In the genomic region with DNA sequence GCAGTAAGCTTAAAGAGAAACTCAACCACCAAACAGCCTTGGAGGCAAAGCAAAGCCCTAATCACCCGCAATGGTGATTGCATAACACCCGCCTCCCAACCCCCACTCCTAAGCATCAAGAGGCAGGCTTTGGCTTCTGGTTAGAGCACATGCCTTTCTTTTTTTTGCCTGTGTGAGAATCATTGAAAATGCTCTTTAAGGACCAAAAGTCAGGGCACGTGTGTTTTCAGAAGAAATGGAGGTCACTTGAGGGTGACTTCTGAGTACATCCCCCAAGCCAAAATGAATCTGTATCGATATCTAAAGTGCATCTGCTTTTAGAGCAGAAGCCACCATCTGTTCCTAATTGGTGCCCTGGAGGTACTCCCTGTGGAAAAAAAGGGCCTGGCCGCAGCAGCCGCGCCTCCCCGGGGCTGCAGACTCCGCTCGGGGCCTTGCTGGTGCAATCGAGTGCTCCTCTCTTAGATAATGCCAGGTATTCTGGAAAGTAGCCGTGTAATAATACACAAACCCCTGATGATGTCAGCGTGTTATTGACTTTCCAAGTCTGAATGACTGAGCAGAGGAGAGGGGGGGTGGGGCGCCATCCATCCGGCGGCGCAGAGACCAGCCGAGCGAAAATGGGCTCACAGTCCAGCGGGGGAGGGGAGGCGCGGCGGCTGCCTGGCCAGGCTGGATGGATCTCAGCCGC, we compare ENCODE assay signal across 8 mouse cellular contexts.
DNase-seq lines count a peak whose midpoint lies in the region; ATAC-seq and TF ChIP-seq lines count a peak whose summit lies in the region.

No protein-coding gene starts in this region.

- DNase-seq in 416B (ENCODE audit: low read depth) = peak; percentile 99
- DNase-seq in adrenal gland, postnatal 4 days (ENCODE audit: low spot score in 2 of 2) = peak; percentile 88 to 94
- peak; percentile 99 for DNase-seq in liver, adult 2 months (ENCODE audit: extremely low read depth, low read depth, low spot score)
- peak; percentile 94 for DNase-seq in splenic B cell, adult 2 months (ENCODE audit: low read depth, low spot score)

- peak; percentile 95 for ATAC-seq in embryonic facial prominence, embryonic 15.5 days (ENCODE audit: insufficient number of reproducible peaks, low FRiP score, low TSS enrichment, low read depth)
- ATAC-seq in heart, embryonic 11.5 days (replicated peaks; ENCODE audit: insufficient number of reproducible peaks, low FRiP score, low TSS enrichment) = peak; percentile 88
- ATAC-seq in kidney, embryonic 16.5 days (ENCODE audit: low FRiP score, low TSS enrichment) = peak; percentile 93

- peaks cover 37% of the 10 kb centered on the region for H3K4me1 ChIP-seq in embryonic facial prominence, embryonic 15.5 days
- H3K4me1 ChIP-seq in heart, embryonic 11.5 days (ENCODE audit: control insufficient read depth, insufficient read depth, low read length) = peaks cover 23% of the 10 kb centered on the region
- peaks cover 41% of the 10 kb centered on the region for H3K4me1 ChIP-seq in kidney, embryonic 16.5 days (ENCODE audit: insufficient read depth, low read length)
- peaks cover 13% of the 10 kb centered on the region for H3K4me1 ChIP-seq in liver, adult 2 months (ENCODE audit: control insufficient read depth, insufficient read depth, low read length)

- H3K9ac ChIP-seq in embryonic facial prominence, embryonic 15.5 days = no peak overlapping the region
- peak overlapping the region; percentile 60 for H3K9ac ChIP-seq in heart, embryonic 11.5 days (ENCODE audit: low read depth, low read length)
- H3K9ac ChIP-seq in kidney, embryonic 16.5 days (replicated peaks; ENCODE audit: low read length) = peak overlapping the region; percentile 37
- H3K9ac ChIP-seq in liver, adult 2 months (ENCODE audit: low read depth, low read length) = peak overlapping the region; percentile 54; the same call in 1 of the 2 replicates

- H3K9me3 ChIP-seq in embryonic facial prominence, embryonic 15.5 days (replicated peaks) = no peaks in the 10 kb centered on the region
- no peaks in the 10 kb centered on the region for H3K9me3 ChIP-seq in heart, embryonic 11.5 days (replicated peaks; ENCODE audit: control insufficient read depth, low read length)
- H3K9me3 ChIP-seq in kidney, embryonic 16.5 days (ENCODE audit: low read length) = no peaks in the 10 kb centered on the region

- no peaks in the 10 kb centered on the region for H3K36me3 ChIP-seq in embryonic facial prominence, embryonic 15.5 days
- H3K36me3 ChIP-seq in heart, embryonic 11.5 days (ENCODE audit: control insufficient read depth, insufficient read depth, low read length) = no peaks in the 10 kb centered on the region
- H3K36me3 ChIP-seq in kidney, embryonic 16.5 days (ENCODE audit: insufficient read depth, low read length) = no peaks in the 10 kb centered on the region
- H3K36me3 ChIP-seq in liver, adult 2 months (ENCODE audit: control insufficient read depth, insufficient read depth, low read length) = no peaks in the 10 kb centered on the region
- H3K36me3 ChIP-seq in myocyte (ENCODE audit: control insufficient read depth, insufficient read depth) = no peaks in the 10 kb centered on the region
- H3K36me3 ChIP-seq in splenic B cell, adult 2 months (ENCODE audit: control insufficient read depth, insufficient read depth, low read length, poor library complexity, severe bottlenecking) = no peaks in the 10 kb centered on the region

- no peak for TF ChIP-seq POLR2A in liver, adult 2 months (IDR thresholded peaks at IDR 0.05; ENCODE audit: extremely low read depth, insufficient read depth, low read length)
- TF ChIP-seq POLR2A in myocyte (IDR thresholded peaks at IDR 0.05; ENCODE audit: insufficient read length, low read depth) = peak; percentile 33

- H3K27ac ChIP-seq in embryonic facial prominence, embryonic 15.5 days (replicated peaks) = peak overlapping the region; percentile 89
- H3K27ac ChIP-seq in heart, embryonic 11.5 days (ENCODE audit: low read depth, low read length) = peak overlapping the region; percentile 75
- peak overlapping the region; percentile 92 for H3K27ac ChIP-seq in kidney, embryonic 16.5 days (ENCODE audit: low read length)
- peak overlapping the region; percentile 78 for H3K27ac ChIP-seq in liver, adult 2 months (replicated peaks; ENCODE audit: insufficient read depth, low read depth, low read length)

- under 1% methylated on average over 24 of the region's 24 CpGs for WGBS in embryonic facial prominence, embryonic 15.5 days
- 1% methylated on average over 24 of the region's 24 CpGs for WGBS in heart, embryonic 11.5 days (ENCODE audit: insufficient replicate concordance)
- WGBS in kidney, embryonic 16.5 days = under 1% methylated on average over 23 of the region's 24 CpGs
- WGBS in liver, adult 2 months = under 1% methylated on average over 24 of the region's 24 CpGs

- H3K4me3 ChIP-seq in embryonic facial prominence, embryonic 15.5 days (replicated peaks) = peak overlapping the region; percentile 46
- peak overlapping the region; percentile 35 for H3K4me3 ChIP-seq in heart, embryonic 11.5 days (ENCODE audit: low read depth, low read length)
- peak overlapping the region; percentile 37 for H3K4me3 ChIP-seq in kidney, embryonic 16.5 days (ENCODE audit: low read length)
- peak overlapping the region; percentile 38; the same call in 1 of the 2 replicates for H3K4me3 ChIP-seq in liver, adult 2 months (ENCODE audit: insufficient read depth, low read depth, low read length)
- peak overlapping the region; percentile 21 for H3K4me3 ChIP-seq in myocyte

- no peak overlapping the region for H3ac ChIP-seq in myocyte (ENCODE audit: control insufficient read depth, insufficient read length)

- no peaks in the 10 kb centered on the region for H3K27me3 ChIP-seq in embryonic facial prominence, embryonic 15.5 days
- H3K27me3 ChIP-seq in heart, embryonic 11.5 days (ENCODE audit: control insufficient read depth, insufficient read depth, low read length) = no peaks in the 10 kb centered on the region
- no peaks in the 10 kb centered on the region for H3K27me3 ChIP-seq in kidney, embryonic 16.5 days (ENCODE audit: insufficient read depth, low read length)
- no peaks in the 10 kb centered on the region for H3K27me3 ChIP-seq in liver, adult 2 months (ENCODE audit: control insufficient read depth, insufficient read depth, low read length)
- H3K27me3 ChIP-seq in myocyte (ENCODE audit: control insufficient read depth, insufficient read depth, insufficient read length) = no peaks in the 10 kb centered on the region
- no peaks in the 10 kb centered on the region for H3K27me3 ChIP-seq in splenic B cell, adult 2 months (ENCODE audit: control insufficient read depth, insufficient read depth, low read length, poor library complexity, severe bottlenecking)

- H3K4me2 ChIP-seq in embryonic facial prominence, embryonic 15.5 days (replicated peaks) = peak overlapping the region; percentile 56
- H3K4me2 ChIP-seq in heart, embryonic 11.5 days = peak overlapping the region; percentile 66
- H3K4me2 ChIP-seq in kidney, embryonic 16.5 days (replicated peaks; ENCODE audit: low read depth, low read length) = peak overlapping the region; percentile 52
- peak overlapping the region; percentile 93 for H3K4me2 ChIP-seq in myocyte (ENCODE audit: low read depth)

- no peaks in the 10 kb centered on the region for H3K79me2 ChIP-seq in liver, adult 2 months (ENCODE audit: control insufficient read depth, insufficient read depth, low read length)
- no peaks in the 10 kb centered on the region for H3K79me2 ChIP-seq in myocyte (ENCODE audit: control insufficient read depth, insufficient read depth)

- no peak for TF ChIP-seq CTCF in liver, adult 2 months (IDR thresholded peaks at IDR 0.05; ENCODE audit: low read depth, low read length)

TF ChIP-seq in myocyte, 11 proteins besides CTCF, POLR2A, EP300 and RAD21:
- TF ChIP-seq E2F4 (IDR thresholded peaks at IDR 0.05; ENCODE audit: insufficient read depth) = no peak
- no peak for TF ChIP-seq REST (IDR thresholded peaks at IDR 0.05; ENCODE audit: insufficient read depth, insufficient read length)
- TF ChIP-seq TCF12 (IDR thresholded peaks at IDR 0.05; ENCODE audit: insufficient read depth, poor library complexity, severe bottlenecking) = peak; percentile 0
- peak in 2 of 3 experiments; percentile 23 to 78 for TF ChIP-seq MYOG (IDR thresholded peaks at IDR 0.05; ENCODE audit: control insufficient read depth in 1 of 3, insufficient read depth in 1 of 3, insufficient read length in 2 of 3, low read depth in 2 of 3)
- TF ChIP-seq MAX (IDR thresholded peaks at IDR 0.05; ENCODE audit: low read depth) = no peak
- no peak for TF ChIP-seq SRF (IDR thresholded peaks at IDR 0.05; ENCODE audit: control insufficient read depth, insufficient read length, low read depth)
- no peak for TF ChIP-seq POLR2AphosphoS2 (IDR thresholded peaks at IDR 0.05; ENCODE audit: insufficient read length, low read depth)
- peak; percentile 59 for TF ChIP-seq TCF3 (IDR thresholded peaks at IDR 0.05; ENCODE audit: insufficient read length, low read depth)
- TF ChIP-seq USF1 (IDR thresholded peaks at IDR 0.05; ENCODE audit: low read depth) = no peak
- peak in 1 of 3 experiments; percentile 58 for TF ChIP-seq MYOD1 (IDR thresholded peaks at IDR 0.05; ENCODE audit: control insufficient read depth in 1 of 3, insufficient read length in 2 of 3, low read depth in 2 of 3)
- TF ChIP-seq CEBPB (IDR thresholded peaks at IDR 0.05; ENCODE audit: insufficient read depth, poor library complexity, severe bottlenecking) = peak; percentile 97
TF ChIP-seq in myocyte: peak in this region for 5.

Comparison
In these comparisons a context has a peak if more than half of its experiments do, and no peak if none do; other contexts are left out.
1. Peak in every context shown above with its lines: DNase-seq, ATAC-seq, H3K4me3 ChIP-seq and H3K27ac ChIP-seq.